Mouse (Mus musculus): ENCODE data around the gene Tmem59. TPM values are rescaled to one million over a fixed set of nuclear protein-coding genes. Genes with fewer than 3 reads are reported as not detected.

The Tmem59 gene
- polyA plus RNA-seq, 1 experiment from 2014 or later, result 321 TPM

- H3K27ac ChIP-seq (ENCODE audit: low read depth), result no peak overlapping the region
- no peak overlapping the region for H3K4me3 ChIP-seq (ENCODE audit: low read depth, low read length)
- no peak for TF ChIP-seq CTCF (IDR thresholded peaks at IDR 0.05; ENCODE audit: low read depth)
- H3K4me1 ChIP-seq (ENCODE audit: insufficient read depth), result no peaks in the 10 kb centered on the region
- ATAC-seq (ENCODE audit: insufficient read depth), result no peak
- H3K4me2 ChIP-seq, result no peak overlapping the region
- H3K9ac ChIP-seq, result no peak overlapping the region
- H3K27me3 ChIP-seq (ENCODE audit: insufficient read depth, low read length), result no peaks in the 10 kb centered on the region
- H3K9me3 ChIP-seq (ENCODE audit: low read depth, low read length), result no peaks in the 10 kb centered on the region
- no peak for DNase-seq
- H3K36me3 ChIP-seq (ENCODE audit: insufficient read depth), result peaks cover 18% of the 10 kb centered on the region
- WGBS, result 79% methylated on average over 11 of the region's 11 CpGs
Observed at GRCm38 (mm10) chr4:107159166-107159773, 18.9 kb upstream of the Tmem59 start.

- no peak for ATAC-seq (ENCODE audit: insufficient read depth)
- no peak for TF ChIP-seq CTCF (IDR thresholded peaks at IDR 0.05; ENCODE audit: low read depth)
- H3K9me3 ChIP-seq (ENCODE audit: low read depth, low read length), result no peaks in the 10 kb centered on the region
- H3K36me3 ChIP-seq (ENCODE audit: insufficient read depth), result peaks cover 23% of the 10 kb centered on the region
- H3K4me1 ChIP-seq (ENCODE audit: insufficient read depth), result no peaks in the 10 kb centered on the region
- H3K27me3 ChIP-seq (ENCODE audit: insufficient read depth, low read length), result no peaks in the 10 kb centered on the region
- H3K4me2 ChIP-seq, result no peak overlapping the region
- no peak overlapping the region for H3K4me3 ChIP-seq (ENCODE audit: low read depth, low read length)
- no peak overlapping the region for H3K9ac ChIP-seq
- DNase-seq, result no peak
- WGBS, result 86% methylated on average over 8 of the region's 8 CpGs
- H3K27ac ChIP-seq (ENCODE audit: low read depth), result no peak overlapping the region
Observed at GRCm38 (mm10) chr4:107160181-107160580, 18.0 kb upstream of the Tmem59 start.

DNA sequence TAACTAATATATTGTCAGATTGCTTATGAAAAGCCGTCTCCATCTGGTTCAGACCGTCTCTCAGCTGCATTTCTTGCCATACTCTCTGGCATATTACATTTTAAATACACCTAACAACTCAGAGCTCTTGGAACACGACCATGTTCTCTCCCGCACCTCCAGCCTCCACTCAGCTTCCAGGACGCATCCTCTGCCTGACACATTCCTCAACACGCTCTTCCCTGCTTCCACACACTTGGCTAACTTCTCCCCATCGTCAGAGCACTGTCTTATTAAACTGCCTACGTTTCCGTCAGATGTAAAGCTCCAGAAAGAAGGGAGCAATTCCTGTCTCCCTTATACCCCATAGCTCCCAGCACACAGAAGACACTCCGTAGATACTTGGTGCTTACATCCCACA, 14.9 kb upstream of the Tmem59 start:
- ATAC-seq (ENCODE audit: insufficient read depth), result 0 out of 2 replicates have a peak, but pooled peaks have one; percentile 21
- H3K27ac ChIP-seq (ENCODE audit: low read depth), result no peak overlapping the region
- no peaks in the 10 kb centered on the region for H3K27me3 ChIP-seq (ENCODE audit: insufficient read depth, low read length)
- no peak overlapping the region for H3K4me2 ChIP-seq
- no peaks in the 10 kb centered on the region for H3K4me1 ChIP-seq (ENCODE audit: insufficient read depth)
- no peak overlapping the region for H3K9ac ChIP-seq
- H3K9me3 ChIP-seq (ENCODE audit: low read depth, low read length), result no peaks in the 10 kb centered on the region
- no peak for TF ChIP-seq CTCF (IDR thresholded peaks at IDR 0.05; ENCODE audit: low read depth)
- 65% methylated on average over 10 of the region's 10 CpGs for WGBS
- no peak for DNase-seq
- H3K36me3 ChIP-seq (ENCODE audit: insufficient read depth), result peaks cover 16% of the 10 kb centered on the region; the same call in 1 of the 2 replicates
- H3K4me3 ChIP-seq (ENCODE audit: low read depth, low read length), result no peak overlapping the region

GRCm38 (mm10) chr4:107163756-107164587, 14.2 kb upstream of the Tmem59 start:
- 31% methylated on average over 9 of the region's 9 CpGs for WGBS
- Histone ChIP-seq H3K4me2 (no peak overlapping the region), H3K27me3 (ENCODE audit: insufficient read depth, low read length) (no peaks in the 10 kb centered on the region), H3K4me3 (ENCODE audit: low read depth, low read length) (no peak overlapping the region), H3K36me3 (ENCODE audit: insufficient read depth) (peaks cover 17% of the 10 kb centered on the region; the same call in 1 of the 2 replicates), H3K9ac (no peak overlapping the region), H3K27ac (ENCODE audit: low read depth) (no peak overlapping the region), H3K4me1 (ENCODE audit: insufficient read depth) (no peaks in the 10 kb centered on the region), H3K9me3 (ENCODE audit: low read depth, low read length) (no peaks in the 10 kb centered on the region)
- TF ChIP-seq CTCF (IDR thresholded peaks at IDR 0.05; ENCODE audit: low read depth), result peak; percentile 98
- ATAC-seq (ENCODE audit: insufficient read depth), result peak; percentile 73; the same call in 1 of the 2 replicates
- DNase-seq, result peak; percentile 93

GRCm38 (mm10) chr4:107166700-107167099, 11.5 kb upstream of the Tmem59 start:
- no peaks in the 10 kb centered on the region for H3K4me1 ChIP-seq (ENCODE audit: insufficient read depth)
- no peak for DNase-seq
- no peaks in the 10 kb centered on the region for H3K9me3 ChIP-seq (ENCODE audit: low read depth, low read length)
- H3K27ac ChIP-seq (ENCODE audit: low read depth), result no peak overlapping the region
- peaks cover 17% of the 10 kb centered on the region; the same call in 1 of the 2 replicates for H3K36me3 ChIP-seq (ENCODE audit: insufficient read depth)
- no peaks in the 10 kb centered on the region for H3K27me3 ChIP-seq (ENCODE audit: insufficient read depth, low read length)
- no peak for ATAC-seq (ENCODE audit: insufficient read depth)
- no peak overlapping the region for H3K4me2 ChIP-seq
- TF ChIP-seq CTCF (IDR thresholded peaks at IDR 0.05; ENCODE audit: low read depth), result no peak
- no peak overlapping the region for H3K4me3 ChIP-seq (ENCODE audit: low read depth, low read length)
- 72% methylated on average over 5 of the region's 5 CpGs for WGBS
- H3K9ac ChIP-seq, result no peak overlapping the region

- no peak for TF ChIP-seq CTCF (IDR thresholded peaks at IDR 0.05; ENCODE audit: low read depth)
- ATAC-seq (ENCODE audit: insufficient read depth), result no peak
- no peak overlapping the region for H3K4me2 ChIP-seq
- no peak for DNase-seq
- no peaks in the 10 kb centered on the region for H3K9me3 ChIP-seq (ENCODE audit: low read depth, low read length)
- H3K36me3 ChIP-seq (ENCODE audit: insufficient read depth), result peaks cover 25% of the 10 kb centered on the region
- no peak overlapping the region for H3K27ac ChIP-seq (ENCODE audit: low read depth)
- H3K4me3 ChIP-seq (ENCODE audit: low read depth, low read length), result no peak overlapping the region
- H3K27me3 ChIP-seq (ENCODE audit: insufficient read depth, low read length), result no peaks in the 10 kb centered on the region
- no peaks in the 10 kb centered on the region for H3K4me1 ChIP-seq (ENCODE audit: insufficient read depth)
- H3K9ac ChIP-seq, result no peak overlapping the region
- 83% methylated on average over 5 of the region's 5 CpGs for WGBS
Observed at GRCm38 (mm10) chr4:107167798-107168197, 10.4 kb upstream of the Tmem59 start.

DNA sequence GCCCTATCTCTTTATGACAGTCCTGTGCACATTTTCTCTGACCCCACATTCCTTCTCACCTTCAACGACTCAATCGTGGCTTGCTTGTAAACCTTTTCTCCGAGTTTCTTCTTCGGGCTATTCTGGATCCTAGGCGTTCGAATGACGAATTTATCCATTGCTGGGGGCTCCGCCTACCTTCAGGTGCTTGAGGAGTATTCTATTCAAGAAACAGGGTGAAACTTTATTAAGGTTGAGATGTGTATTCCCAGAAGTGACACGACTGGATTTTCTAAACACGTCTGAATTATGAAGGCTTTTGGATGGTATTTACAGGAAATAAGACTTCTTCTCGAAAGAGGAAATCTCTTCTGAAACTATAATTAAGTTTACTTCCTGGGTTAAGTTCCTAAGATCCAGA, 693 bp upstream of the Tmem59 start:
- Histone ChIP-seq H3K27ac (ENCODE audit: low read depth) (peak overlapping the region; percentile 93), H3K27me3 (ENCODE audit: insufficient read depth, low read length) (no peaks in the 10 kb centered on the region), H3K9me3 (ENCODE audit: low read depth, low read length) (no peaks in the 10 kb centered on the region), H3K4me2 (peak overlapping the region; percentile 68), H3K36me3 (ENCODE audit: insufficient read depth) (peaks cover 24% of the 10 kb centered on the region), H3K4me1 (ENCODE audit: insufficient read depth) (peaks cover 6% of the 10 kb centered on the region; the same call in 1 of the 2 replicates), H3K4me3 (ENCODE audit: low read depth, low read length) (peak overlapping the region; percentile 97), H3K9ac (peak overlapping the region; percentile 87)
- DNase-seq (no peak), ATAC-seq (ENCODE audit: insufficient read depth) (no peak)
- TF ChIP-seq CTCF (IDR thresholded peaks at IDR 0.05; ENCODE audit: low read depth), result no peak
- WGBS, result 25% methylated on average over 11 of the region's 11 CpGs

Data from lung, embryonic 14.5 days (tissue).